Mouse (Mus musculus) spleen, adult 2 months (tissue): ENCODE results near the gene Camk2g.

ENCODE experiments used
- CTCF ChIP-seq: fragments of 200-500 bp; IDR thresholded peaks from 2 replicates; pipeline ENCODE4 v1.5.1; 2011; ENCODE audit warnings: mild to moderate bottlenecking, inconsistent platforms; ENCODE audit not compliant: insufficient read depth, insufficient read length, insufficient replicate concordance; ENCODE audit errors: extremely low read depth
- POLR2A ChIP-seq: fragments of 200-500 bp; IDR thresholded peaks from 2 replicates; pipeline ENCODE4 v1.6.1; 2011; ENCODE audit warnings: low read depth, low read length, inconsistent platforms

GRCm38 (mm10) chr14:20694185-20694883 lies 99.6 kb downstream of the Camk2g start:
- TF ChIP-seq POLR2A, result no peak
- no peak for TF ChIP-seq CTCF
